Mouse (Mus musculus) cerebellum, adult (tissue): ENCODE data around the gene Actr1b.

Experiments used
- ATAC-seq: cut with Nextera tagmentation; 2 replicates; pipeline ENCODE4 v1.9.2; 2017; ENCODE audit warnings: mild to moderate bottlenecking, moderate library complexity, mixed read lengths; ENCODE audit not compliant: insufficient number of reproducible peaks, low FRiP score, low TSS enrichment

Actr1b gene

DNA sequence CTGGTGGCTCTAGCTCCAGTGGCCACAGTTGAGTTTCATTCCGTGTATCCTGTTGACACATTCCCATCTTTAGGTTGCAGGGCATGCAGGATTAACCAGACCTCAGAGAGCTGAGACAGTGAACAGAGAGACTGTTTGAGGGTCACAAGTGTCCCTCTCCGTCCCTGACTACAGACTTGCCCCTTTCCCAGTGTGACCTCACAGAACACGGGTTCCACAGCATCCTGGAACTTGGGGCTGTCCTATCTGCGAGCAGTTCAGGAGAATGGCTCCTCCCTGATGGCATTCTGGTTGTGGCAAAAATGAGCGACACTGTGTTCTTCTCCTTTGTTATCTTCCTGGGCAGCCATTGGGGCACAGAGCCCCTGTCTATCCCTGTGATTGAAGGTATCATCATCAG lies at the start of gene Actr1b:
Actr1b (minus strand) TSS at position 112 of the 400 bp plus-strand sequence.
- no peak for ATAC-seq

DNA sequence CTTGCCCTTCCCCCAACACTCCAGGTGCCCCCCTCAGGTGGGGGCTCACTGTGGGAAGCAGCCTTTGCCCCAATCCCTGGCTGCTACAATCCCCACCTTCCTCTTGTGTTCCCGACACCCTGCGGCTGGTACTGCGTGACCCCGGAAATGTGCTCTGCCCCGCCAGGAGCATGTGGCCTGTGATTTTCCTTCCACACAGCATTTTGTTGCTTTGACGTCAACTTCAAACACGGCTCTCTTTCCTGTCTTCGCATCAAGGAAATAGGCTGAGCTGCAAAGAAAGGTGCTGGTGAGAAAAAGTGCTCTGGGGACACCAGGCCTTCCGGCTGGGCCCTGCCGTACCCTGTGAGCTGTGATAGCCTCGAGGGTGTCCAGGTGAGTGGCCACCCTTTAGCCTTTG lies 47.3 kb upstream of the Actr1b start, which contains the start of gene Zap70:
Zap70 (plus strand) TSS at position 231 of the 400 bp plus-strand sequence.
- ATAC-seq: no peak

DNA sequence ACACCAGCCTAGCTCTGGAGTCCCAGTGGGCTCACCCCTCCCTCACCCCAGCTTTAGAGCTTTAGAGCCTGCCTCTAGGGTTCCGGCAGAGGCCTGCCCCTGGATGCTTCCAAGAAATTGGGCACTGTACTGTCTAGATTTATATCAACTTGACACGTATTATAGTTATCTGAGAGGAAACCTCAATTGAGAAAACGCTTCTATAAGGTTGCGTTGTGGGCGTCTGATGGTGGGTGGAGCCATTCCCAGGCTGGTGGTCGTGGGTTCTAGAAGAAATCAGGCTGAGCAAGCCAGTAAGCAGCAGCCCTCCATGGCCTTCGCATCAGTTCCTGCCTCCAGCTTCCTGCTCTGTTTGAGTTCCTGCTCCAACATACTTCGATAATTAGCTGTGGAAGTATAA lies 46.8 kb upstream of the Actr1b start:
- no peak for ATAC-seq

DNA sequence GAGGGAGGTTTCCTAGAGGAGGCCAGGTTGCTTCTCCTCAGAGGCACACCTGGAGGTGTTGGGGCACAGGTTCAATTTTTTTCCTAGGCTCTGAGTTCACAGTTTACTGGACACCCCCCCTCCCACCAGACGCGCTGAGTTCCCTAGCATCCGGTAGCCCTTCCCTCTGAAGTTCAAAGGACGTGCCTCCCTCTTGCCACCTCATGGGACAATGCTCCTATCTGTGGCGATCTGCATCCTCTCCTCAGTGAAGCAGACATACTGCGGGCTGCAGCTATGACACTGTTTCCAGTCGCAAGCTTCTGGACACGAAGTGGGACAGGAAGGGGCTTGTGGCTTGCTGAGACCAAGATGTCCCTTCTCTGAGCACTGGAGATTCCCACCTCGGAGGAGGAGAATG lies 46.2 kb upstream of the Actr1b start:
- ATAC-seq: no peak

- ATAC-seq: no peak
Observed at GRCm38 (mm10) chr1:36759076-36759475, 44.9 kb upstream of the Actr1b start.

- no peak for ATAC-seq
Observed at GRCm38 (mm10) chr1:36758553-36758952, 44.3 kb upstream of the Actr1b start.

- no peak for ATAC-seq
Observed at GRCm38 (mm10) chr1:36753932-36754675, 39.9 kb upstream of the Actr1b start.

DNA sequence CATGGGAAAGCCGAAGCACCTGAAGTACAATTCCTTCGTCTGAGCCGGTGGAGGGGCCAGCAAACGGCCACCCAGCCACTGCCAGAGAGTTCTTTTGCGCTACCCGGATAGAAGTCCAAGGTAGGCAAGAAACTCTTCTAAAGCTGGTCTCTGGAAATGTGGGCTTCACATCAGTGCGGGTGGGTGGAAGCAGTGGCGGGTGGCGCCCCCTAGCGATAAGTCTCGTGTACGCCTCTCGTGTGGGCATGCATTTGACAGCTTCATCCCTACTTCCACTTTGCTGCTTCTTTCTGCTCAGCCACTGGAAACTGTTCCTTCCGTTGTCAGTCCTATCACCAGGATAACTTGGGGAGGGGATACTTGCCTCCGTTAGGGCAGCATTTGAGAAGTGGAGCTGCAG lies 32.2 kb upstream of the Actr1b start:
- no peak for ATAC-seq

DNA sequence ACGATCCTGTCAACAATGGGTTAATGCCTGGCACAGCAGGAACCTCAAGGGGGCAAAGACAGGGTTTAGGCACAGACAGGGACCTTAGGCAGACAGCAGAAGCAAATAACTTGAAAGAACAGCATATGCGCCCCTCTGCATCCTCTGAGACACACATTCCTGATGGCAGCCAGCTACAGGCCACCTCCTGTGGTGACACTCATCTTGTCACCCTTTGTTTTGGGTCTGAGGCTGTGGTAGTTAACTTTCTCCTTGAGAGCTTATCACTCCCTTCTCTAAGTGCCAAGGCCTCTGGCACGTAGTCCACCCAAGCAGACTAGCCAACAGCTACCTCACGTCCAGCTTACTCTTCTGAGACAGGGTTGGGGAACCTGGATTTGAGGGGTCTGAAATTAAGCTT lies 31.4 kb upstream of the Actr1b start:
- no peak for ATAC-seq

DNA sequence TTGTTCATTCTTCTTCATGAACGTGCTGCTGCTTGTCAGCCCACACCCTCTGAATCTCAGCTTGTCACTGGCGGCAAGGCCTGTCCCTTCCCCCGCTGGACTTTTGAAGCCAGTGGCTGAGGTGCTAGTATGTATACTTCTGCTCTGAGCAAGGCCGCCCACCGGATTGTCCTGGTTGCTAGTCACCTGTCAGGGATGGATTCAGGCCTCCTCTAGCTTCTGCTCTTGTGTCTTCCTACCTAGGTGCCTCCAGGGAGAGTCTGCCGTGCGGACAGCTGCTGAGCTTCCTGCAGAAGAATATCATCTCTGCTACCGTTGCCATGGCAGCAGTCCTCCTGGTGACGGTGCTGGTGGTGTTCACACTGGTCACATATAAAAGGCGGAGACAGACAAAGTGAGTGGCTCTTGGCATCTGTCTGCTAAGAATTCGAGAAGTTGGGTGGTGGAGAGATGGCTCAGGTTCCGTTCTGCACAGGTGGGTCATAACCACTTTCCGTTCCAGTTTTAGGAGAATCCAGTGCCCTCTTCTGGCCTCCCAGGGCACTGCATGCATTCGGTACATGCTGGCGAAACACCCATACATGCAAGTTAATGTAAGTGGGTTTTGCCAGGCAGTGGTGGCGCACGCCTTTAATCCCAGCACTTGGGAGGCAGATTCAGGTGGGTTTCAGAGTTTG lies 30.2 kb upstream of the Actr1b start:
- ATAC-seq: peak; percentile 61; the same call in 1 of the 2 replicates

DNA sequence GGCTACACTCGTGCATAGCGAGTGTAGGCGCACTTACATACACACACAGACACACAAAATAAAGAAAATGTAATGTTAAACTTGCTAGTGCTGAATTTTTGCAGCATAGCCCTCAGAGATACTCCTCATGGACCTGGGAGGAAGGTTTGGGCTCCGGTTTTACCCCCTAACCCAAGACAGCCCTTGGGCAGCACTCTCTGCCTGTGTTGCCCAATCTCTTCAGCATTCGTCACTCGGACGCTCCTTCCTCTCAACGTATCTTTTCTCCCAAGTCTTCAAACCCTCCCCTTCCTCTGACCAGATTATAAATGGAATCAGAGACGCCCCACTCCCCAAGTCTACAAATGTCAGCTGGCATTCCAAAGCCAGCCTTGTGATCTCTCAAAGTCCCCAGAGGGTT lies 28.8 kb upstream of the Actr1b start:
- no peak for ATAC-seq

- ATAC-seq: no peak
Observed at GRCm38 (mm10) chr1:36739231-36739630, 25.0 kb upstream of the Actr1b start.

- peak; percentile 64 for ATAC-seq
Observed at GRCm38 (mm10) chr1:36737300-36737699, 23.1 kb upstream of the Actr1b start.

DNA sequence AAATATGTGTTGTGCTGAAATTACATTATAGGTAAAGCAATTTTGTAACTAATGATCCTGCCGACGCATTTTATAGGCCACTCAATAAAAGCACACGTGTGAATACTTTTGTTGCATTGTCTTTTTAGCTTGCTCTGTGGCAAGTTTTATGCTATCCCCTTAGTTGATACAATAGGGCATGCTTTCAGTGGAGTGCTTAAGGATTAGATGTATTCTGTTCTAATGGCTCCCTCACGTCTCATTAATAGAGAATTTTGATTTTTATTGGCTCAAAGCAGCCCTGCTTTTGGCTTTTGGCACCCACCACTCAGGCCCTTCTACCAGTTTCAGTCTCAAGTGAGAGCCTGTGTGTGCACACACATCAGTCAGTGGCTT lies 9.8 kb upstream of the Actr1b start:
- no peak for ATAC-seq

DNA sequence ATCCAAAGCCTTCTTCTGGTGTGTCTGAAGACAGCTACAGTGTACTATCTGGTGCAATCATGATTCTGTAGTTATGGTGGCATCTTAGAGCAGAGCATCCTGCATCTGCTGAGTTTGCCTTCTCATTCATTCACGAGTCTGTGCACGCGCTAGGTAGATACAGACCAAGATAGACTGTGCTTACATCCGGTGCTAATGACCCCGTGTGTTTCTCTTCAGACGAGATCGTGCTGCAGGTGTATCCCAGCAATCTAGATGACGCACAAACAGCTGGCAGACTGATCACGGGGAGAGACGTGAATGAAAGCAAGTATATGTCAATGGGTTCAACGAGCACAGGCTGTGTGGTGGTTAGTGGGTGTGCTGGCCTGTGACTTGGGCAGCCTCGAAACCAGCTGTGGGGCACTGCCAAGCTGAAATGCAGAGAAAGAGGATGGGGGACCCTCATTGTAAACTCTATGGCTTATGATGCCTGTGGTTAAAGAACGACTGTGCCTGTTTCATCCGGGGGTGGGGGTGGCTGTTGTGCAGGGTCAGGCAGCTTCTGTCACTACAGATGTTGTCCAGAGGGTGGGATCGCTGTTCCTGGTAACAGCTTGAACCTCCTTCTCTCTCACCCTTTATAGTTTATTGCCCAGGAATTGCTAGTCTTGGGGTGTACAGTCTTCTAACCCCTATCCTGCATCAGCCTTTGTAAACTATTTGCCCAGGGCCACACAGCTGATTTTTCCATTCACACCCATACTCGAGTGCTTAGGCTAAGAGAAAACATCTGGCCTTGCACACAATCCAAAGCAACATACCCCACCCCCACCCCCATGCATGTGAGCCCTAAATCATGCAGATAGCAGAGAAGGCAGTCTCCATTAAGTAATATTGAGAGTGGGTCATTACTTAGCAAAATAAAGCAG lies 9.2 kb upstream of the Actr1b start:
- ATAC-seq: no peak

- ATAC-seq: no peak
Observed at GRCm38 (mm10) chr1:36718786-36719185, 4.6 kb upstream of the Actr1b start.

DNA sequence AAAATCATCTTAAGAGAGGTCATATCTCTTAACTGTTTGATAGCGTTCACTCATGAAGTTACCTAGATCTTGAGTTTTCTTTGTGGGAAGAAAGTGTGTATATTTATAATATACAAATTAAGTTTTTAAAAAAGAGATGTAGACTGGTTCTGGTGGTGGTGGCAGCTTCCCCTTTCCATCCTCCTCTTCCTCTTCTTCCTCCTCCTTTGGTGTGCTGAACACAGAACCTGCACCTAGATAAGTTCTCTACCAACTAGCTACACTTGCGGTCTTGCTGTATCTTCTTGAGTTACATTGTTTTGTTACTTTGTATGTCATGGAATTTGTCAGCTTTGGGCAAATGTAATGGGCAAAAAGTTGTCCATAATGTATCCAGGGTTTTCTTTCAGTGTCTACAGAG lies 3.1 kb downstream of the Actr1b start:
- no peak for ATAC-seq

DNA sequence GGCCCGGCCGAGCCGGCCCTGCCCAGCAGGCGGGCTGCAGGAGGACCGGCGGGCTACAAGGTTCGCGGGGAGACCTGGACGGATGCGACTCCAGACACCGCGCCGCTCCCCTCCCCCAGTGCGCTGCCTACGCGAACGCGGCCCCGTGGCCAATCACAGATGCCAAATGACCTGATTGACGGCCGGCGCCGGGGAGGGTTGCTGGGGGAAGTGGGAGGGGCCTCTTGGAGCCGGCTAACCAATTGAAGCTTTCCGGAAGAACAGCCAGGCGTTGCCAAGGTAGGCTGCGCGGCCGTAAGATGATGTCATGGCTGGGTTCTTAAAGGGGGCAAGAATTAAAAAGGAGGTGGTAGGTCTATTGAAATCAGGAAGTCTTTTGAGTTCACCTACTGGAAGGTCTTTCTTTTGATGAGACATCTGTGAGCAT lies 4.4 kb downstream of the Actr1b start, which contains the start of gene 4933424G06Rik:
4933424G06Rik (plus strand) TSS at position 296 of the 427 bp plus-strand sequence.
- ATAC-seq: peak; percentile 96

GRCm38 (mm10) chr1:36709055-36709853 lies 5.0 kb downstream of the Actr1b start:
- peak; percentile 37 for ATAC-seq

DNA sequence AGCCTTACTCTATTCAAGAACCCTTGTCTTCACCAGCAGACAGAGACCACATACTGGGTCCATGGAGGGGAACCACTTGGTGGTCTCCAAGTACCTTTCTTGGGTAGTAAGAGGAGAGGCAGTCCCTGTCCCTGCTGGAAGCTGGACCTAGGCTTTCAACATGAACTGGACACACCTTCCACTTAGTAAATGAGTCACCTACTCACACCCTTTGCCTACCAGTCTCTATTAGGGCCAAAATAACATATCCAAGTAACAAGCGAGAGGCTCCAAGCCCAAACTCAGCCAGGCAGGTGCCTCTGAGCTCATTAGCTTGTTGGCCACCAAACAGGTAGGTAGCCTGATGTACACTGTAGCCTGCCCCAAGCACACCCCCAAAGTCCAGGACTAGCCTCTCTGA lies 5.6 kb downstream of the Actr1b start:
- ATAC-seq: no peak
